Mouse (Mus musculus): Measurements from ENCODE around the gene Cenps. TPM values are rescaled to one million over a fixed set of nuclear protein-coding genes. Genes with fewer than 3 reads are reported as not detected.
"Not testable (repeated sequence)": the region's sequence is repeated elsewhere in the genome, so short reads cannot be mapped to it uniquely, and the experiment has no call there.

Cenps gene
- polyA plus RNA-seq, 1 experiment from 2014 or later: 26.9 TPM

DNA sequence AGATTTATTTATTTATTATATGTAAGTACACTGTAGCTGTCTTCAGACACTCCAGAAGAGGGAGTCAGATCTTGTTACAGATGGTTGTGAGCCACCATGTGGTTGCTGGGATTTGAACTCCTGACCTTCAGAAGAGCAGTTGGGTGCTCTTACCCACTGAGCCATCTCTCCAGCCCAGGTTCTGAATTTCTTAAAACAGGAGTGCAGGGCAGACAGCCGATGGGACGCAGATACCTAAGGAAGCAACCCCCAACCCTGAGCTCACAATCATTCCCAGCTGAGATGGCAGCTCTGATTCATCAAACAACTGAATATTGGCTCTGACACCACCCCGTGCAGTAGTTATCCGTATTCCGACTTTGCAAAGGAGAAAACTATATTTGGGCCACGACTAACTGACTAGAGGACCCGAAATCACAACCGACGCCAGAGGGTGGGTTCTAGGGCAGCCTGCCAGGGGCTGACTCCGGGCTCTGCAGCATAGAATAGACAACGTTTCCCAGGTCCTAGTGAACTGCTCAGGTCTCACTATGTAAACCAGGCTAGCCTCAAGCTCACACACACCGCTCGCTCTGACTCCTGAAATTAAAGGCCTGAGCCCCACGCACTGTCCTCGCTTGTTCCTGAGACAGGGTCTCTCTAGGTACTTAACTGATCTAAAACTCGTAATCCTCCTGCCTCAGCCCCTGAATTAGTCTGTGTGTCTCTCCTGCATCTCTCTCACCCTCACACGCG is 1.1 kb downstream of the Cenps start:
- Histone ChIP-seq H3K9me3 (replicated peaks) (no peaks in the 10 kb centered on the region), H3K4me3 (peak overlapping the region; percentile 76), H3K4me1 (replicated peaks) (peaks cover 9% of the 10 kb centered on the region; the same call in 1 of the 2 replicates), H3K9ac (peak overlapping the region; percentile 83), H3K36me3 (peaks cover 12% of the 10 kb centered on the region), H3K27ac (ENCODE audit: poor library complexity, severe bottlenecking) (no peak overlapping the region), H3K27me3 (replicated peaks) (no peaks in the 10 kb centered on the region), H3K4me2 (peak overlapping the region; percentile 89)
- 70% methylated on average over 18 of the region's 18 CpGs for WGBS
- no peak for ATAC-seq (ENCODE audit: insufficient number of reproducible peaks, low FRiP score)

DNA sequence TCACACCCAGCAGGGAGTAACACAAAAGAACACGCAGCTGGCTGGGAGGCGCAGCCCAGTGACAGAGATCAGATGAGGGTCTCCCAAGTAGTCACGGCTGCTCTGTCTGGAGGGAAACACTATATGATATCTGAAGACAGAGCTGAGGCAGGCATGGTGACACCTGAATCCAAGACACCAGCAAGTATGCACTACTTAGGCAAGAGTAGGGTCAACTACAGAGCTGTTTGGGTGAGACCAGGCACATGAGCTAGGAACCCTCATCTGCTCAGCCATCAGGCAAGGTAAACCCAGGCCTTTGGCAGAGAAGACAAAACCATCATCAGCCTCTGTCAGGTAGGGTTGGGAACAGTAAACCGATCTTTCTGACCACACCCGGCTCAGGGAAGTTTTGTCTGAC is 4.0 kb downstream of the Cenps start:
- no peaks in the 10 kb centered on the region for H3K27me3 ChIP-seq (replicated peaks)
- no peak overlapping the region for H3K27ac ChIP-seq (ENCODE audit: poor library complexity, severe bottlenecking)
- H3K9me3 ChIP-seq (replicated peaks): no peaks in the 10 kb centered on the region
- no peak overlapping the region for H3K4me3 ChIP-seq
- H3K4me1 ChIP-seq (replicated peaks): peaks cover 9% of the 10 kb centered on the region; the same call in 1 of the 2 replicates
- H3K36me3 ChIP-seq: peaks cover 33% of the 10 kb centered on the region
- H3K9ac ChIP-seq: no peak overlapping the region
- no peak overlapping the region for H3K4me2 ChIP-seq
- 78% methylated on average over 5 of the region's 5 CpGs for WGBS
- ATAC-seq (ENCODE audit: insufficient number of reproducible peaks, low FRiP score): no peak

DNA sequence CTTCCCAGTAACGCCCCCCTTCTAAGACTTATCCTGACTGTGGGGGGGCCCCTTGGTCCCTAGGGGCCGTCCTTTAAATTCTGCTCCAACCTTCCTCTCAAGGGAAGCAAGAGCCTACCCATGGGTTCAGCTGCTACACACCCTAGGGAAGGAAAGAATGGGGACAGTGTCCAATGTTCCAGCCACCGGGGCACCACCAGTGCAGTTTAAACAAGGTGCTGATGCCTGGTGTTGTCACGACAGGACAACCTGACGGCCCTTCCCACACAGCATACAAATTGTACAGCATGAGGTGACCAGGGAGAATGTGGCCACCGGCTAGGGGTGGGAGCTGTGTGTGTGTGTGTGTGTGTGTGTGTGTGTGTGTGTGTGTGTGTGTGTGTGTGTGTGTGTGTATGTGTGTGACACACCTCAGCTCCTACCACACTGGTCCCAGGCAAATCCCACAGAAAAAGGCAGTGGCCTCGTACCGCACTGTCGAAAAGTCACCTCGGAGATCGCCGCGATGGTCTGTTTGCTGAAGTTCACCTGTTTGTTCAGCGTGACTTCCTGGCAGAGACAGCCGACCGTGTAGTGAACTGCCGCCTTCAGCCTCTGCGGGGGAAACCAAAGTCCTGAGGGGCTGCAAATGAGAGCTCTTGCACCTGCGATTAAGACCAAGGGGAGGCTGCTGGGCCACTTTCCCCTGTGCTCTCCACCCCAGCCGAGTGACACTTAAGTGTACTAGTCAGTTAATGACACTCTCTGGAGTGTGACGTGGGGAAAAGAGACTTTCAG is 5.5 kb downstream of the Cenps start:
- 87% methylated on average over 21 of the region's 21 CpGs for WGBS
- no peak overlapping the region for H3K4me3 ChIP-seq
- no peaks in the 10 kb centered on the region for H3K27me3 ChIP-seq (replicated peaks)
- no peak overlapping the region for H3K27ac ChIP-seq (ENCODE audit: poor library complexity, severe bottlenecking)
- H3K4me2 ChIP-seq: no peak overlapping the region
- peaks cover 8% of the 10 kb centered on the region; the same call in 1 of the 2 replicates for H3K4me1 ChIP-seq (replicated peaks)
- no peak for ATAC-seq (ENCODE audit: insufficient number of reproducible peaks, low FRiP score)
- no peak overlapping the region for H3K9ac ChIP-seq
- H3K9me3 ChIP-seq (replicated peaks): no peaks in the 10 kb centered on the region
- H3K36me3 ChIP-seq: peaks cover 44% of the 10 kb centered on the region

DNA sequence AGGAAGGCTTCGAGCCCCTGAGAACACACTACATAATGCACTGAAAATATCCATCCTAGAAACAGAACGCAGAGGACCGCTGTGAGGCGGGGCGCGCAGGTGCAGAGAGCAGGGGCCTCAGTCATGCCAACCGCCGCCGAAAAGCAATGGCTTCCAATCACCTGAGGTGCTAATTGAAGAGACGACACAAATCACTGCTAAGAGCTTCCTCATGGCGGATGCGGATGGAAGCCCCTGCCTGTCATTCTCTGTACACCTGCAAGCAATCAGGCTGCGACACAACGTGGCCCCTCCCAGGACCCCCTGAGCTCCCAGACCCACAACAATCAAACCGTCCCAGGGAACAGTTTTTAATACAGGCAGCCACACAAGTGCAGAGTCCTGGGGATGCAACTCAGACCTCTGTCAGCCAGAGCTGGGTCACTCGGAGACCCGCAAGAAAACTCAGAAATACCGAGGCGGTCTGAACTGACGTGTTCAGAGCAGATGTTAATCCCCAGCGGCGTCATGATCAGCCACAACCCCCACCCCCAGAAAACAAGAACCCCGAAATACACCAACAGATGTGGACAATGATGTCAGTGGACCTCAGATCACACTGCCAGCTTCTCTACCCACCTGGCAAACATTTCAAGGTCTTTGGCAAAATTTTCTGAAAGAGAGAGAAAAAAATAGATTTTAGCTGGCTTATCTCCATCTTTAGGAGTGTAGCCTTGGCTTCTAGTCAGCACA is 6.2 kb downstream of the Cenps start:
- 86% methylated on average over 23 of the region's 23 CpGs for WGBS
- Histone ChIP-seq H3K4me1 (replicated peaks) (peaks cover under 1% of the 10 kb centered on the region; the same call in 1 of the 2 replicates), H3K9ac (no peak overlapping the region), H3K9me3 (replicated peaks) (no peaks in the 10 kb centered on the region), H3K36me3 (peaks cover 44% of the 10 kb centered on the region), H3K27me3 (replicated peaks) (no peaks in the 10 kb centered on the region), H3K27ac (ENCODE audit: poor library complexity, severe bottlenecking) (no peak overlapping the region), H3K4me3 (no peak overlapping the region), H3K4me2 (no peak overlapping the region)
- no peak for ATAC-seq (ENCODE audit: insufficient number of reproducible peaks, low FRiP score)

DNA sequence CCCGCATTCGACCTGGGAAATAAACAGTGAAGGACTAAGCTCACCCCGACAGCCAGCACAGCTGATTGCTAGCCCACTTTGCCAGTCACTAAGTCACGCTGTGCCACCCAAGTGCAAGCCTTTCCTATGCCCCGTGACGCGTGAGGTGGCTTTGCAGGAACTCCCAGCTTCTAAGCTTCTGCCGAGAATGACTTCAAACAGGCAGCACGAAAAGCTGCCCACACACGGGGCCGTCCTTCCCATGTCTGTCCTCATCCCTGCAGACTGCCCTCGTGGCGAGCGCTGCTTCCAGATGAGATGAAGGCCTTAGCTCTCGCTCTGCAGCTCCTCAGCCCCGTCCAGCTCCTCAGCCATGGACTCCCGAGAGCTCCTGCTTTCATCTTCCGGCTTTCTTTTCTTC is 9.0 kb downstream of the Cenps start:
- Histone ChIP-seq H3K9ac (no peak overlapping the region), H3K36me3 (peaks cover 41% of the 10 kb centered on the region), H3K4me1 (replicated peaks) (peaks cover 5% of the 10 kb centered on the region), H3K9me3 (replicated peaks) (no peaks in the 10 kb centered on the region), H3K27ac (ENCODE audit: poor library complexity, severe bottlenecking) (no peak overlapping the region), H3K27me3 (replicated peaks) (no peaks in the 10 kb centered on the region), H3K4me3 (no peak overlapping the region), H3K4me2 (no peak overlapping the region)
- 87% methylated on average over 18 of the region's 18 CpGs for WGBS
- no peak for ATAC-seq (ENCODE audit: insufficient number of reproducible peaks, low FRiP score)

DNA sequence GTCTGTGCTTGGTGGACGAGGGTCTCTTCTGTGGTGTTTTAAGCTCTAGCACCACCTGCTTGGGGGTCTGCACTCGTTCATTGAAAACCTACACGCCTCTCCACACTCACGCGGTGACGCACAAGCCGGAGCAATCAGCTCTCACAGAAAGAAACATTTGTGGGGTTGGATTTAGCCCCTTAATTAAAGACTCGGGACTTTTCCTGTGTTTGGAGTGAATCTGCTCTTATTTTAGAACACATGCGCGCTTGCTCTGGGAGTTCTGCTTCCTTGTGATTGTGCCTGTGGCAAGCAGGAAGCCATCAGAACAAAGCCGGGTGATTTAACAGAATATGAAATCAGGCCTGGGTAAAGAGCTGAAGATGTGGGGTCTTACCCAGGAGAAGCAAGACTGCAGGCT is 10.8 kb downstream of the Cenps start, which contains the start of gene Cort:
Gene Cort, minus strand, starts transcription at position 101 of the 400 bp plus-strand sequence.
- Histone ChIP-seq H3K36me3 (peaks cover 35% of the 10 kb centered on the region), H3K4me2 (no peak within 1 kb of the TSS), H3K4me3 (no peak within 1 kb of the TSS), H3K9me3 (replicated peaks) (no peaks in the 10 kb centered on the region), H3K27ac (ENCODE audit: poor library complexity, severe bottlenecking) (no peak within 1 kb of the TSS), H3K4me1 (replicated peaks) (peaks cover 5% of the 10 kb centered on the region), H3K27me3 (replicated peaks) (no peaks in the 10 kb centered on the region), H3K9ac (no peak within 1 kb of the TSS)
- 85% methylated on average over 11 of the region's 11 CpGs for WGBS
- ATAC-seq (ENCODE audit: insufficient number of reproducible peaks, low FRiP score): no peak

DNA sequence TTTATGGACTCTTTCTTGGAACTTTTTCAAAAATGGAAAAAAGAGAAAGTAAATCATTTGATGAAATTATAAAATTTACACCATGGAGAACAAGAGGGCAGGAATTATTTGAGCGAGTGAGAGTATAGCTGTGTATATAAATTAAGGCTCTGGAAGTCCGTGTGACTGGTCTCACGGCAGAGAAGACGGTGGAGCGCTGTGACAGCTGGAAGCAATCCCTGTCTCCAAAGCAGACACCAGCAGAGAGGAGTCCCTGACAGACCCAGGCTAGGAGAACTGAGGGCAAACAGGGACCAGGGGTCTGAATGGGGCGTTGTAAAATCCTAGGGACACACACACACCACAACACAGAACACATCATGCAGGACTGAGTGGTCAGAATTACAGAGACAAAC is 11.3 kb downstream of the Cenps start:
- H3K4me1 ChIP-seq (replicated peaks): peaks cover 5% of the 10 kb centered on the region
- no peak overlapping the region for H3K27ac ChIP-seq (ENCODE audit: poor library complexity, severe bottlenecking)
- no peaks in the 10 kb centered on the region for H3K9me3 ChIP-seq (replicated peaks)
- H3K4me3 ChIP-seq: no peak overlapping the region
- H3K4me2 ChIP-seq: no peak overlapping the region
- H3K36me3 ChIP-seq: peaks cover 30% of the 10 kb centered on the region
- no peak overlapping the region for H3K9ac ChIP-seq
- no peaks in the 10 kb centered on the region for H3K27me3 ChIP-seq (replicated peaks)
- WGBS: 82% methylated on average over 6 of the region's 6 CpGs
- ATAC-seq (ENCODE audit: insufficient number of reproducible peaks, low FRiP score): no peak

DNA sequence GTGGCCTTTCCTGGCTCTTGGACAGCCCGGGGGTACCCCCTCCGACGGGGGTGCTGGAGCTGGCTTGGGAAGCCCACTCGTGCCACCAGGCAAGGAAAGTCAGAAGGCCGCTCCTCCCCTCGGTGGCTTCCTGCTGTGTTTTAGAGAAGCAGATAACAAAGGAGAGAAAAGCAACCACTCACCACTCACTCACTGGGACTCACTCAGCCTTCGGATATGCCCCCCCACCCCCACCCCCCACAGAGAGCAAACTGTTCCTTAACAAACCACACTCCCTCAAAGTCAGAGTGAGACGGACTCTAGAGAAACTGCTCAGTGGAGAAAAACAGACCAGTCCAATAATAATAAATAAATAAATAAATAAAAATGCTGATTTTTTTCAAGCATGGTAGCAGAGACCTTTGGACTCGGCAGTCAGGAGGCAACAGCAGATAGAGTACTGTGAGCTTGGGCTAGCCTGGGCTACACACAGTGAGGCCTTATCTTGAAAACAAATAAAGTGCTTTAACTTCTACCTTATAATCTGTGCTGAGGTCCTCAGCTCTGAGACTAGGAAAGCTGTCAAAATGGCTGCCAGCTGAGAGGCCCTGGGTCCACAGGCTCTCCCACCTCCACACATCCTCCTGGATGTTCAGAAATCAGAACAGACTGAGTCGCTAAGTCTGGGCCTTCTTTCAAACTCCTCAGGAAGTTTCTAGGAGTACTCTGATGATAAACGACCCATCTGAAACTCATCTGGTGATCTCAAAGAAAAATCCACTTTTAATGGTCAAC is 11.9 kb downstream of the Cenps start:
- Histone ChIP-seq H3K27ac (ENCODE audit: poor library complexity, severe bottlenecking) (no peak overlapping the region), H3K27me3 (replicated peaks) (no peaks in the 10 kb centered on the region), H3K4me1 (replicated peaks) (peaks cover 5% of the 10 kb centered on the region), H3K4me2 (no peak overlapping the region), H3K9ac (no peak overlapping the region), H3K36me3 (peaks cover 27% of the 10 kb centered on the region), H3K9me3 (replicated peaks) (no peaks in the 10 kb centered on the region), H3K4me3 (no peak overlapping the region)
- 41% methylated on average over 11 of the region's 11 CpGs for WGBS
- no peak for ATAC-seq (ENCODE audit: insufficient number of reproducible peaks, low FRiP score)

DNA sequence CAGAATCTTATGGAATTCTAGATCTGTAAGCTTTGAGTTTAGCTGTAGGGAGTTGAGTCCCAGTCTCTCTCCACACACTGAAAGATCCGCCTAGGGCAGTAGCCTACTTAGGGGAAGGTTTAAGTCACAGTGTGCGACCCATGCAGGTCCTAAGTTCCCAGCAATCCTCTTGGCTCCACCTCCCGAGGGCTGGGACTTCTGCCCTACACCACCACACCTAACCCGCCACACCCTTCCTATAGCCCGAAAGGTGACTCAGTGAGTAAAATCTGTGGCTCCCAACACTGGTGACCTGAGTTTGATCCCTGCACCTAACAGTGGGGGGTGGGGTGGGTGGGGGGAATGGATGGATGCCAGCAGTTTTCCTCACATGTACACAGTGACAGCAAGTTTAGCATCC is 14.0 kb downstream of the Cenps start:
- no peak for ATAC-seq (ENCODE audit: insufficient number of reproducible peaks, low FRiP score)
- Histone ChIP-seq H3K36me3 (peaks cover 26% of the 10 kb centered on the region), H3K9me3 (replicated peaks) (no peaks in the 10 kb centered on the region), H3K4me3 (no peak overlapping the region), H3K9ac (no peak overlapping the region), H3K4me1 (replicated peaks) (peaks cover 5% of the 10 kb centered on the region), H3K4me2 (no peak overlapping the region), H3K27me3 (replicated peaks) (no peaks in the 10 kb centered on the region), H3K27ac (ENCODE audit: poor library complexity, severe bottlenecking) (no peak overlapping the region)
- WGBS: 59% methylated on average over 5 of the region's 5 CpGs

DNA sequence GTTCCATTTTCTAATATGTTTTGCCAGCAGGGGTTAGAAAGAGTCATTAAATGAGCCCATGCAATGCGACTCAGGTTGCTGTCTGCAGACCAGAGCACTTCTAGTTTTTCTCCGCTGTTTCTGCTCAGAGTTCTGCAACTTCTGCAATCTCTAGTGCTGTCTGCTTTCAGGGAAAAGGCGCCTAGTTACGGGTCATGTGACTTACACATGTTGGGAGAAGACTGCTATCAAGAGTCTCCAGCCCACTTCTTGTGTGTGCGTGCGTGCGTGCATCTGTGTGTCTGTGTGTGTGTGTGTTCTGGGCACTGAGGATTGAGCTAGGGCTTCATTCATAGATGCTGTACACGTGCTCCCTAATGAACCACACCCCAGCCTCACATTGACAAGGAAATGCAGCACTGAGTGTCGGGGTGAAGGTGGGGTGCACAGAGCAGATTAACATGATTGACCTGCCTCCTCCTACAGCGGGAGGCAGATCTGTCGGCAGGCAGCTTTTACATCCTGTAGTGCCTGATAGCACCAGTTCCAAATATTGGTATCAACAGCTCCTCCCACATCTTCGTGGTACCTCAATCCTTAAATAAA is 17.4 kb downstream of the Cenps start:
- not testable (repeated sequence) for H3K4me1 ChIP-seq (replicated peaks); H3K9ac ChIP-seq; ATAC-seq (ENCODE audit: insufficient number of reproducible peaks, low FRiP score); H3K9me3 ChIP-seq (replicated peaks); H3K27ac ChIP-seq (ENCODE audit: poor library complexity, severe bottlenecking); H3K27me3 ChIP-seq (replicated peaks); H3K4me3 ChIP-seq; H3K4me2 ChIP-seq
- peaks cover 27% of the 10 kb centered on the region for H3K36me3 ChIP-seq
- 79% methylated on average over 12 of the region's 12 CpGs for WGBS

Measured in heart, embryonic 12.5 days (tissue).